Mouse (Mus musculus) heart, postnatal 0 days (tissue): ENCODE results near the gene Spryd4.
A peak's percentile ranks its signal among the peaks of the same experiment; 100 is the strongest.

Experiments used
- CTCF ChIP-seq: IDR thresholded peaks from 2 replicates; pipeline ENCODE4 v1.5.1; 2016; ENCODE audit warnings: antibody characterized with exemption, control low read depth, low read depth
- EP300 ChIP-seq: IDR thresholded peaks from 2 replicates; pipeline ENCODE4 v1.6.1; 2016; ENCODE audit warnings: antibody characterized with exemption, low read depth

- TF ChIP-seq CTCF (peak; percentile 79), EP300 (no peak)
Observed at GRCm38 (mm10) chr10:128188242-128188877, 23.2 kb downstream of the Spryd4 start.
